In genomic region chr9:110532538-110533291, GRCm38 (mm10) we compare ENCODE assay signal across 8 mouse cellular contexts. TPM values are rescaled to one million over a fixed set of nuclear protein-coding genes. Genes with fewer than 3 reads are reported as not detected.
DNase-seq lines count a peak whose midpoint lies in the region; ATAC-seq and TF ChIP-seq lines count a peak whose summit lies in the region.

Setd2 (plus strand) TSS chr9:110532597.

- H3K4me2 ChIP-seq in embryonic facial prominence, embryonic 13.5 days = peak within 1 kb of the TSS; percentile 72
- H3K4me2 ChIP-seq in limb, embryonic 11.5 days (ENCODE audit: low read depth, severe bottlenecking) = peak within 1 kb of the TSS; percentile 69
- H3K4me2 ChIP-seq in midbrain, embryonic 13.5 days (replicated peaks) = peak within 1 kb of the TSS; percentile 93

- no peaks in the 10 kb centered on the region for H3K9me3 ChIP-seq in embryonic facial prominence, embryonic 13.5 days
- no peaks in the 10 kb centered on the region for H3K9me3 ChIP-seq in limb, embryonic 11.5 days (ENCODE audit: control insufficient read depth, low read length)
- no peaks in the 10 kb centered on the region for H3K9me3 ChIP-seq in midbrain, embryonic 13.5 days

- peak within 1 kb of the TSS; percentile 100 for H3K9ac ChIP-seq in embryonic facial prominence, embryonic 13.5 days
- peak within 1 kb of the TSS; percentile 99 for H3K9ac ChIP-seq in limb, embryonic 11.5 days (ENCODE audit: low read length)
- H3K9ac ChIP-seq in midbrain, embryonic 13.5 days (replicated peaks) = peak within 1 kb of the TSS; percentile 100

- peak; percentile 86 for DNase-seq in A20 (ENCODE audit: low read depth, low spot score)
- DNase-seq in adrenal gland, postnatal 25 days = peak; percentile 73
- peak; percentile 72 to 82 for DNase-seq in heart, adult 18-20 months
- peak; percentile 76 for DNase-seq in kidney, adult 2 months
- DNase-seq in limb, embryonic 11.5 days (ENCODE audit: low spot score) = peak; percentile 74
- peak; percentile 53 to 67 for DNase-seq in spleen, postnatal 14 days (ENCODE audit: low spot score in 2 of 2)

- H3K36me3 ChIP-seq in embryonic facial prominence, embryonic 13.5 days = no peaks in the 10 kb centered on the region
- no peaks in the 10 kb centered on the region for H3K36me3 ChIP-seq in kidney, adult 2 months (ENCODE audit: control insufficient read depth, insufficient read depth, low read length)
- 0 out of 2 replicates have a peak, but pooled peaks cover 2% of the 10 kb centered on the region for H3K36me3 ChIP-seq in limb, embryonic 11.5 days (ENCODE audit: control insufficient read depth, insufficient read depth, low read length)
- H3K36me3 ChIP-seq in midbrain, embryonic 13.5 days = no peaks in the 10 kb centered on the region

- TF ChIP-seq CTCF in kidney, adult 2 months (conservative IDR thresholded peaks at IDR 0.05; ENCODE audit: insufficient read depth, insufficient read length, low read depth, low read length) = no peak

- peaks cover 25% of the 10 kb centered on the region for H3K4me1 ChIP-seq in embryonic facial prominence, embryonic 13.5 days
- H3K4me1 ChIP-seq in kidney, adult 2 months (ENCODE audit: control insufficient read depth, insufficient read depth, low read length) = peaks cover 24% of the 10 kb centered on the region
- peaks cover 4% of the 10 kb centered on the region; the same call in 1 of the 2 replicates for H3K4me1 ChIP-seq in limb, embryonic 11.5 days (ENCODE audit: control insufficient read depth, insufficient read depth, low read length)
- peaks cover 37% of the 10 kb centered on the region for H3K4me1 ChIP-seq in midbrain, embryonic 13.5 days (replicated peaks)

- WGBS in embryonic facial prominence, embryonic 13.5 days = under 1% methylated on average over 91 of the region's 109 CpGs
- under 1% methylated on average over 104 of the region's 109 CpGs for WGBS in kidney, adult 2 months
- WGBS in limb, embryonic 11.5 days = under 1% methylated on average over 102 of the region's 109 CpGs
- WGBS in midbrain, embryonic 13.5 days = under 1% methylated on average over 85 of the region's 109 CpGs

- peak; percentile 57 for ATAC-seq in embryonic facial prominence, embryonic 13.5 days (ENCODE audit: insufficient number of reproducible peaks, insufficient read depth, low FRiP score, low TSS enrichment, low read depth)
- ATAC-seq in limb, embryonic 11.5 days (ENCODE audit: insufficient number of reproducible peaks, low FRiP score, low TSS enrichment, low read depth) = peak; percentile 37
- peak; percentile 75; the same call in 1 of the 2 replicates for ATAC-seq in midbrain, embryonic 13.5 days

- TF ChIP-seq POLR2A in kidney, adult 2 months (IDR thresholded peaks at IDR 0.05; ENCODE audit: low read depth, low read length) = no peak

- H3K27ac ChIP-seq in embryonic facial prominence, embryonic 13.5 days = peak within 1 kb of the TSS; percentile 100
- peak within 1 kb of the TSS; percentile 88 for H3K27ac ChIP-seq in kidney, adult 2 months (ENCODE audit: insufficient read depth, low read depth, low read length)
- peak within 1 kb of the TSS; percentile 99 for H3K27ac ChIP-seq in limb, embryonic 11.5 days (replicated peaks; ENCODE audit: low read depth, low read length)
- H3K27ac ChIP-seq in midbrain, embryonic 13.5 days = peak within 1 kb of the TSS; percentile 100

- no peaks in the 10 kb centered on the region for H3K27me3 ChIP-seq in embryonic facial prominence, embryonic 13.5 days
- H3K27me3 ChIP-seq in kidney, adult 2 months (replicated peaks; ENCODE audit: control insufficient read depth, insufficient read depth, low read length) = no peaks in the 10 kb centered on the region
- no peaks in the 10 kb centered on the region for H3K27me3 ChIP-seq in limb, embryonic 11.5 days (ENCODE audit: control insufficient read depth, insufficient read depth, low read length)
- no peaks in the 10 kb centered on the region for H3K27me3 ChIP-seq in midbrain, embryonic 13.5 days

- peak within 1 kb of the TSS; percentile 98 for H3K4me3 ChIP-seq in embryonic facial prominence, embryonic 13.5 days
- peak within 1 kb of the TSS; percentile 97 for H3K4me3 ChIP-seq in kidney, adult 2 months (ENCODE audit: insufficient read depth, low read depth, low read length)
- peak within 1 kb of the TSS; percentile 94 for H3K4me3 ChIP-seq in limb, embryonic 11.5 days (ENCODE audit: low read depth, low read length)
- H3K4me3 ChIP-seq in midbrain, embryonic 13.5 days (replicated peaks) = peak within 1 kb of the TSS; percentile 98

RNA-seq across cellular contexts. Expression of gene Setd2, which starts in this region (rescaled TPM):
- 93.7 and 94.5 TPM in 2 replicates for total RNA-seq in adrenal gland, postnatal 25 days (2021)
- 42.2 and 54.9 TPM in 2 replicates for polyA plus RNA-seq in embryonic facial prominence, embryonic 13.5 days (2015; fragmentation: Nextera tagmentation; extraction: Ambion mirVana)
- 10 to 100 TPM; 39.7 to 40.5 TPM for total RNA-seq in heart, adult 18-20 months (2021)
- polyA plus RNA-seq in kidney, adult 2 months (2012; rRNA removed) = 35.1 and 37.6 TPM in 2 replicates
- 55.6 and 56.3 TPM in 2 replicates for polyA plus RNA-seq in limb, embryonic 11.5 days (2014; fragmentation: Nextera tagmentation; extraction: Ambion mirVana)
- polyA plus RNA-seq in midbrain, embryonic 13.5 days (2015; fragmentation: Nextera tagmentation; extraction: Ambion mirVana) = 41.7 and 44.7 TPM in 2 replicates

Comparison
In these comparisons a context has a peak if more than half of its experiments do, and no peak if none do; other contexts are left out.
1. Peak in every context shown above with its lines: DNase-seq, ATAC-seq, H3K4me3 ChIP-seq and H3K27ac ChIP-seq.